Mouse (Mus musculus): Measurements from ENCODE around the gene Tmem114.

The Tmem114 gene

GRCm38 (mm10) chr16:8383396-8383795 is 41.5 kb downstream of the Tmem114 start:
- no peak for TF ChIP-seq GATA4 (IDR thresholded peaks at IDR 0.05; ENCODE audit: insufficient replicate concordance, low read length)

GRCm38 (mm10) chr16:8363066-8363465 is 61.9 kb downstream of the Tmem114 start:
- TF ChIP-seq GATA4 (IDR thresholded peaks at IDR 0.05; ENCODE audit: insufficient replicate concordance, low read length), result no peak

All from liver, adult (tissue).